Mouse (Mus musculus): ENCODE results near the gene Phc1. TPM values are rescaled to one million over a fixed set of nuclear protein-coding genes. Genes with fewer than 3 reads are reported as not detected.
"Not testable (repeated sequence)": the region's sequence is repeated elsewhere in the genome, so short reads cannot be mapped to it uniquely, and the experiment has no call there.

Gene Phc1
- polyA plus RNA-seq (2014; fragmentation: Nextera tagmentation; extraction: Ambion mirVana): 36.9 and 37.2 TPM in 2 replicates

- H3K27ac ChIP-seq (replicated peaks; ENCODE audit: low read depth, low read length): peak within 1 kb of the TSS; percentile 95
- H3K4me1 ChIP-seq (ENCODE audit: control insufficient read depth, insufficient read depth, low read length): peaks cover 3% of the 10 kb centered on the region; the same call in 1 of the 2 replicates
- H3K4me2 ChIP-seq (ENCODE audit: low read depth, severe bottlenecking): peak within 1 kb of the TSS; percentile 61
- no peaks in the 10 kb centered on the region for H3K27me3 ChIP-seq (ENCODE audit: control insufficient read depth, insufficient read depth, low read length)
- H3K4me3 ChIP-seq (ENCODE audit: low read depth, low read length): peak within 1 kb of the TSS; percentile 83
- ATAC-seq (ENCODE audit: insufficient number of reproducible peaks, low FRiP score, low TSS enrichment, low read depth) (0 out of 2 replicates have a peak, but pooled peaks have one; percentile 18), DNase-seq (ENCODE audit: low spot score) (no peak)
- no peaks in the 10 kb centered on the region for H3K9me3 ChIP-seq (ENCODE audit: control insufficient read depth, low read length)
- peak within 1 kb of the TSS; percentile 84 for H3K9ac ChIP-seq (ENCODE audit: low read length)
- H3K36me3 ChIP-seq (ENCODE audit: control insufficient read depth, insufficient read depth, low read length): no peaks in the 10 kb centered on the region
- WGBS: 1% methylated on average over 17 of the region's 17 CpGs
Observed at GRCm38 (mm10) chr6:122340349-122341000, at the start of gene Phc1. Phc1 (minus strand) TSS chr6:122340561.

GRCm38 (mm10) chr6:122389986-122390385 lies 49.6 kb upstream of the Phc1 start:
- not testable (repeated sequence) for ATAC-seq (ENCODE audit: insufficient number of reproducible peaks, low FRiP score, low TSS enrichment, low read depth); H3K9me3 ChIP-seq (ENCODE audit: control insufficient read depth, low read length); H3K27ac ChIP-seq (replicated peaks; ENCODE audit: low read depth, low read length); H3K4me2 ChIP-seq (ENCODE audit: low read depth, severe bottlenecking); DNase-seq (ENCODE audit: low spot score); H3K36me3 ChIP-seq (ENCODE audit: control insufficient read depth, insufficient read depth, low read length); H3K9ac ChIP-seq (ENCODE audit: low read length); H3K4me3 ChIP-seq (ENCODE audit: low read depth, low read length); H3K4me1 ChIP-seq (ENCODE audit: control insufficient read depth, insufficient read depth, low read length); H3K27me3 ChIP-seq (ENCODE audit: control insufficient read depth, insufficient read depth, low read length)
- 92% methylated on average over 3 of the region's 3 CpGs for WGBS

- H3K27me3 ChIP-seq (ENCODE audit: control insufficient read depth, insufficient read depth, low read length); H3K36me3 ChIP-seq (ENCODE audit: control insufficient read depth, insufficient read depth, low read length); H3K27ac ChIP-seq (replicated peaks; ENCODE audit: low read depth, low read length); DNase-seq (ENCODE audit: low spot score); H3K4me2 ChIP-seq (ENCODE audit: low read depth, severe bottlenecking); H3K4me3 ChIP-seq (ENCODE audit: low read depth, low read length); H3K4me1 ChIP-seq (ENCODE audit: control insufficient read depth, insufficient read depth, low read length); ATAC-seq (ENCODE audit: insufficient number of reproducible peaks, low FRiP score, low TSS enrichment, low read depth); H3K9ac ChIP-seq (ENCODE audit: low read length); H3K9me3 ChIP-seq (ENCODE audit: control insufficient read depth, low read length): not testable (repeated sequence)
- WGBS: 92% methylated on average over 12 of the region's 12 CpGs
Observed at GRCm38 (mm10) chr6:122387177-122388028, 47.0 kb upstream of the Phc1 start.

- Histone ChIP-seq H3K36me3 (ENCODE audit: control insufficient read depth, insufficient read depth, low read length) (no peaks in the 10 kb centered on the region), H3K9ac (ENCODE audit: low read length) (no peak overlapping the region), H3K27ac (replicated peaks; ENCODE audit: low read depth, low read length) (no peak overlapping the region), H3K4me3 (ENCODE audit: low read depth, low read length) (no peak overlapping the region), H3K9me3 (ENCODE audit: control insufficient read depth, low read length) (no peaks in the 10 kb centered on the region), H3K4me1 (ENCODE audit: control insufficient read depth, insufficient read depth, low read length) (no peaks in the 10 kb centered on the region), H3K27me3 (ENCODE audit: control insufficient read depth, insufficient read depth, low read length) (no peaks in the 10 kb centered on the region), H3K4me2 (ENCODE audit: low read depth, severe bottlenecking) (no peak overlapping the region)
- WGBS: 71% methylated on average over 5 of the region's 5 CpGs
- ATAC-seq (ENCODE audit: insufficient number of reproducible peaks, low FRiP score, low TSS enrichment, low read depth) (no peak), DNase-seq (ENCODE audit: low spot score) (no peak)
Observed at GRCm38 (mm10) chr6:122385724-122386123, 45.4 kb upstream of the Phc1 start.

GRCm38 (mm10) chr6:122384886-122385285 lies 44.5 kb upstream of the Phc1 start:
- no peak overlapping the region for H3K9ac ChIP-seq (ENCODE audit: low read length)
- no peak overlapping the region for H3K4me3 ChIP-seq (ENCODE audit: low read depth, low read length)
- 92% methylated on average over 13 of the region's 13 CpGs for WGBS
- H3K9me3 ChIP-seq (ENCODE audit: control insufficient read depth, low read length): no peaks in the 10 kb centered on the region
- H3K4me2 ChIP-seq (ENCODE audit: low read depth, severe bottlenecking): no peak overlapping the region
- DNase-seq (ENCODE audit: low spot score) (no peak), ATAC-seq (ENCODE audit: insufficient number of reproducible peaks, low FRiP score, low TSS enrichment, low read depth) (no peak)
- H3K4me1 ChIP-seq (ENCODE audit: control insufficient read depth, insufficient read depth, low read length): no peaks in the 10 kb centered on the region
- H3K36me3 ChIP-seq (ENCODE audit: control insufficient read depth, insufficient read depth, low read length): no peaks in the 10 kb centered on the region
- H3K27me3 ChIP-seq (ENCODE audit: control insufficient read depth, insufficient read depth, low read length): no peaks in the 10 kb centered on the region
- H3K27ac ChIP-seq (replicated peaks; ENCODE audit: low read depth, low read length): no peak overlapping the region

GRCm38 (mm10) chr6:122383211-122383610 lies 42.9 kb upstream of the Phc1 start:
- DNase-seq (ENCODE audit: low spot score): no peak
- 89% methylated on average over 5 of the region's 5 CpGs for WGBS
- Histone ChIP-seq H3K9me3 (ENCODE audit: control insufficient read depth, low read length) (no peaks in the 10 kb centered on the region), H3K9ac (ENCODE audit: low read length) (no peak overlapping the region), H3K4me3 (ENCODE audit: low read depth, low read length) (no peak overlapping the region), H3K4me2 (ENCODE audit: low read depth, severe bottlenecking) (no peak overlapping the region), H3K27me3 (ENCODE audit: control insufficient read depth, insufficient read depth, low read length) (no peaks in the 10 kb centered on the region), H3K36me3 (ENCODE audit: control insufficient read depth, insufficient read depth, low read length) (no peaks in the 10 kb centered on the region), H3K27ac (replicated peaks; ENCODE audit: low read depth, low read length) (no peak overlapping the region), H3K4me1 (ENCODE audit: control insufficient read depth, insufficient read depth, low read length) (no peaks in the 10 kb centered on the region)
- ATAC-seq (ENCODE audit: insufficient number of reproducible peaks, low FRiP score, low TSS enrichment, low read depth): no peak

- Histone ChIP-seq H3K9ac (ENCODE audit: low read length) (no peak overlapping the region), H3K9me3 (ENCODE audit: control insufficient read depth, low read length) (no peaks in the 10 kb centered on the region), H3K4me1 (ENCODE audit: control insufficient read depth, insufficient read depth, low read length) (no peaks in the 10 kb centered on the region), H3K36me3 (ENCODE audit: control insufficient read depth, insufficient read depth, low read length) (no peaks in the 10 kb centered on the region), H3K4me3 (ENCODE audit: low read depth, low read length) (no peak overlapping the region), H3K4me2 (ENCODE audit: low read depth, severe bottlenecking) (no peak overlapping the region), H3K27ac (replicated peaks; ENCODE audit: low read depth, low read length) (no peak overlapping the region), H3K27me3 (ENCODE audit: control insufficient read depth, insufficient read depth, low read length) (no peaks in the 10 kb centered on the region)
- WGBS: 42% methylated on average over 8 of the region's 8 CpGs
- peak; percentile 50 for DNase-seq (ENCODE audit: low spot score)
- ATAC-seq (ENCODE audit: insufficient number of reproducible peaks, low FRiP score, low TSS enrichment, low read depth): no peak
Observed at GRCm38 (mm10) chr6:122382046-122382445, 41.7 kb upstream of the Phc1 start.

DNA sequence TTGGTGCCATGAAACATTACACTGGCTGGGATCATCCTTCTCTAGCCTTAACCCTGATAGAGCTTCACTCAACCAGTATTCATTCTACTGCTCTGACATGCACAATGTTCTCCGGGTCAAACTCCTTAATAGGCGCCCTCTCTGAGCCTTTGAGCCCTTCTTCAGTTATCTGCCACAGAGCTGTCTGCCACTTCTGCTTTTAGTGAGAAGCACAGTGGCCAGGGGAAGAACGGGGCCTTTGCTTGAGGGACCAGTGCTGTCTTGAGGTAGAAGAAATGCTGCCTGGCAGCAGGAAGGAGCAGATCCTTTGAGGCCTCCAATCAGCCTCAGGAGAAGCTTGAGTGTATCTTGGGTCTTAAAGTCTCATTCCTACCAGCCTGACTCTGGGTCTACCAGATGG lies 27.9 kb upstream of the Phc1 start:
- Histone ChIP-seq H3K27me3 (ENCODE audit: control insufficient read depth, insufficient read depth, low read length) (no peaks in the 10 kb centered on the region), H3K36me3 (ENCODE audit: control insufficient read depth, insufficient read depth, low read length) (no peaks in the 10 kb centered on the region), H3K4me3 (ENCODE audit: low read depth, low read length) (no peak overlapping the region), H3K4me1 (ENCODE audit: control insufficient read depth, insufficient read depth, low read length) (no peaks in the 10 kb centered on the region), H3K4me2 (ENCODE audit: low read depth, severe bottlenecking) (no peak overlapping the region), H3K9ac (ENCODE audit: low read length) (no peak overlapping the region), H3K9me3 (ENCODE audit: control insufficient read depth, low read length) (no peaks in the 10 kb centered on the region), H3K27ac (replicated peaks; ENCODE audit: low read depth, low read length) (no peak overlapping the region)
- DNase-seq (ENCODE audit: low spot score) (no peak), ATAC-seq (ENCODE audit: insufficient number of reproducible peaks, low FRiP score, low TSS enrichment, low read depth) (no peak)
- WGBS: 81% methylated on average over 3 of the region's 3 CpGs
